Comparison of ENCODE assay signal across 7 mouse cellular contexts in the genomic region with DNA sequence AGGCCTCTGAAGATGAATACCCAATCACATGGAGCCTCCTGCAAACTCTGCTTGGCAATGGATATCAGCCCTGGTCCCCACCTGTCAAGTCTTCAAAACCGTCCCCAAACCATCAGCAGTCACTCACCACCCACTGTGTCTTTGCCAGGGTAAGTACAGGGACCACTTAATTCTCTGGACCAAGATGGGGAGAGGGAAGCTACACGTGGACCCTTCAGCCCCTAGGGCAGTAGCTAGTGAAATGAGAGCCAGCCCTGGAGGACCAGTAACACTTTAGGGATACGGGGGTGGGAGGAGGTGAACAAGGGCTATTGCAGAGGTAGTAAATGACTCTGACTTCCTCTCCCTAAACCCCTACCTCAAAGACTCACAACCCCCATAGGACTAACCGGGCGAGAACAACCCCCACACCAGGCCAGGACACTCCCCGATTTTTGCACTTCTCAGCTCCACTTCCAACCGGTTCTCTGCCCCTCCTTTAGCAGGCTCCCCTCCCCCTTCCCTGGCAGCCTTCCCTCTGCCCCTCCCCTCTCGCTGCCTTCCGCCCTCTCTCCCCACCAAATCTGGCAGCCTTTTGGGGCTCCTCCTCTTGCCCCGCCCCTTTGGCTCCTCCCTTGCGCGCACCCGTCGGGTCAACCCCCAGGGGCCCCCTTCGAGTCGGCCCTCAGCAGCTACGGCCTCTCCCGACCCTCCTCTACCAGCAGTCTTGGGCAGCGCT. TPM values are rescaled to one million over a fixed set of nuclear protein-coding genes. Genes with fewer than 3 reads are reported as not detected.
DNase-seq lines count a peak whose midpoint lies in the region; ATAC-seq lines count a peak whose summit lies in the region.

No protein-coding gene starts in this region.

- H3K36me3 ChIP-seq in limb, embryonic 11.5 days (ENCODE audit: control insufficient read depth, insufficient read depth, low read length): peaks cover 4% of the 10 kb centered on the region; the same call in 1 of the 2 replicates
- peaks cover 16% of the 10 kb centered on the region for H3K36me3 ChIP-seq in midbrain, embryonic 13.5 days

- peak overlapping the region; percentile 47 for H3K9ac ChIP-seq in limb, embryonic 11.5 days (ENCODE audit: low read length)
- H3K9ac ChIP-seq in midbrain, embryonic 13.5 days (replicated peaks): peak overlapping the region; percentile 58

- peaks cover 24% of the 10 kb centered on the region for H3K4me1 ChIP-seq in limb, embryonic 11.5 days (ENCODE audit: control insufficient read depth, insufficient read depth, low read length)
- peaks cover 42% of the 10 kb centered on the region for H3K4me1 ChIP-seq in midbrain, embryonic 13.5 days (replicated peaks)

- 2% methylated on average over 19 of the region's 19 CpGs for WGBS in limb, embryonic 11.5 days
- under 1% methylated on average over 19 of the region's 19 CpGs for WGBS in midbrain, embryonic 13.5 days

- ATAC-seq in limb, embryonic 11.5 days (ENCODE audit: insufficient number of reproducible peaks, low FRiP score, low TSS enrichment, low read depth): peak; percentile 88
- ATAC-seq in midbrain, embryonic 13.5 days: peak; percentile 86

- peak; percentile 97 for DNase-seq in adrenal gland, adult 8-10 months
- DNase-seq in embryo, embryonic 11 days: peak; percentile 97
- DNase-seq in heart, adult 18-20 months: peak; percentile 94 to 96
- DNase-seq in kidney, adult 18-20 months: peak; percentile 97
- peak; percentile 98 for DNase-seq in limb, embryonic 11.5 days (ENCODE audit: low spot score)
- peak; percentile 59 to 87 for DNase-seq in spleen, postnatal 10 days (ENCODE audit: low spot score in 2 of 2)

- H3K4me3 ChIP-seq in limb, embryonic 11.5 days (ENCODE audit: low read depth, low read length): peak overlapping the region; percentile 72
- H3K4me3 ChIP-seq in midbrain, embryonic 13.5 days (replicated peaks): peak overlapping the region; percentile 80

- H3K27ac ChIP-seq in limb, embryonic 11.5 days (replicated peaks; ENCODE audit: low read depth, low read length): peak overlapping the region; percentile 92
- H3K27ac ChIP-seq in midbrain, embryonic 13.5 days: peak overlapping the region; percentile 80

- H3K27me3 ChIP-seq in limb, embryonic 11.5 days (ENCODE audit: control insufficient read depth, insufficient read depth, low read length): peaks cover 13% of the 10 kb centered on the region
- peaks cover 23% of the 10 kb centered on the region for H3K27me3 ChIP-seq in midbrain, embryonic 13.5 days

- H3K9me3 ChIP-seq in limb, embryonic 11.5 days (ENCODE audit: control insufficient read depth, low read length): no peaks in the 10 kb centered on the region
- no peaks in the 10 kb centered on the region for H3K9me3 ChIP-seq in midbrain, embryonic 13.5 days

- H3K4me2 ChIP-seq in limb, embryonic 11.5 days (ENCODE audit: low read depth, severe bottlenecking): peak overlapping the region; percentile 54
- peak overlapping the region; percentile 95 for H3K4me2 ChIP-seq in midbrain, embryonic 13.5 days (replicated peaks)

RNA-seq across cellular contexts. Expression of gene Zfp467, which starts 1.9 kb away (rescaled TPM):
- total RNA-seq in adrenal gland, adult 8-10 months (2022): 10 to 100 TPM; 56.7 to 68.0 (median 60.6) TPM
- total RNA-seq in heart, adult 18-20 months (2021): 10 to 100 TPM; 10.2 to 11.3 TPM
- polyA plus RNA-seq in limb, embryonic 11.5 days (2014; fragmentation: Nextera tagmentation; extraction: Ambion mirVana): 15.6 and 20.9 TPM in 2 replicates
- polyA plus RNA-seq in midbrain, embryonic 13.5 days (2015; fragmentation: Nextera tagmentation; extraction: Ambion mirVana): 23.6 and 24.3 TPM in 2 replicates

RNA-seq across cellular contexts. Expression of gene Sspo, which starts 4.3 kb away (rescaled TPM):
- 1 to 10 TPM; 2.7 to 9.7 (median 5.6) TPM for total RNA-seq in adrenal gland, adult 8-10 months (2022)
- under 1 TPM; 0.22 to 0.23 TPM for total RNA-seq in heart, adult 18-20 months (2021)
- 0.23 and 0.34 TPM in 2 replicates for polyA plus RNA-seq in limb, embryonic 11.5 days (2014; fragmentation: Nextera tagmentation; extraction: Ambion mirVana)
- 0.18 and 0.22 TPM in 2 replicates for polyA plus RNA-seq in midbrain, embryonic 13.5 days (2015; fragmentation: Nextera tagmentation; extraction: Ambion mirVana)

RNA-seq across cellular contexts. Expression of gene Krba1, which starts 48.4 kb away (rescaled TPM):
- 10 to 100 TPM; 44.0 to 56.6 (median 50.8) TPM for total RNA-seq in adrenal gland, adult 8-10 months (2022)
- total RNA-seq in heart, adult 18-20 months (2021): 10 to 100 TPM; 14.4 to 18.6 TPM
- 25.2 and 25.5 TPM in 2 replicates for polyA plus RNA-seq in limb, embryonic 11.5 days (2014; fragmentation: Nextera tagmentation; extraction: Ambion mirVana)
- 28.7 and 29.0 TPM in 2 replicates for polyA plus RNA-seq in midbrain, embryonic 13.5 days (2015; fragmentation: Nextera tagmentation; extraction: Ambion mirVana)

Comparison
In these comparisons a context has a peak if more than half of its experiments do, and no peak if none do; other contexts are left out.
1. Peak in every context shown above with its lines: DNase-seq, ATAC-seq, H3K4me3 ChIP-seq and H3K27ac ChIP-seq.
2. RNA of gene Zfp467, which starts 1.9 kb away (total RNA-seq): 56.7 to 68.0 TPM in adrenal gland, adult 8-10 months; 10.2 to 11.3 TPM in heart, adult 18-20 months; every median in the first group is over 4 times any median in the second.